Mouse (Mus musculus) heart, postnatal 0 days (tissue): ENCODE data around the gene Cd59b. TPM values are rescaled to one million over a fixed set of nuclear protein-coding genes. Genes with fewer than 3 reads are reported as not detected.

Source experiments
- ATAC-seq: fragments of 200-750 bp; cut with Nextera tagmentation; 2 replicates; pipeline ENCODE4 v1.8.0; 2017; ENCODE audit warnings: low read depth, moderate number of reproducible peaks, moderate library complexity; ENCODE audit not compliant: insufficient read depth
- DNase-seq: peaks from one replicate; pipeline ENCODE4 v3.0.0-alpha.2; 2016; ENCODE audit warnings: low spot score
- H3K27ac ChIP-seq: fragments of 300-500 bp; sonication (generic); 2 replicates; pipeline ENCODE4 v1.5.1; 2014; ENCODE audit warnings: low read depth, mild to moderate bottlenecking
- H3K27me3 ChIP-seq: fragments of 300-500 bp; sonication (generic); 2 replicates; pipeline ENCODE4 v1.6.1; 2014; ENCODE audit warnings: low read length, mixed read lengths; ENCODE audit not compliant: control insufficient read depth, insufficient read depth
- H3K36me3 ChIP-seq: fragments of 300-500 bp; sonication (generic); replicated peaks from 2 replicates; pipeline ENCODE4 v1.6.1; 2014; ENCODE audit warnings: low read length, mixed read lengths; ENCODE audit not compliant: control insufficient read depth, insufficient read depth
- H3K4me1 ChIP-seq: fragments of 300-500 bp; sonication (generic); 2 replicates; pipeline ENCODE4 v1.6.1; 2014; ENCODE audit warnings: antibody characterized with exemption; ENCODE audit not compliant: control insufficient read depth, insufficient read depth
- H3K4me2 ChIP-seq: fragments of 300-500 bp; sonication (generic); 2 replicates; pipeline ENCODE4 v1.6.1; 2014; ENCODE audit warnings: low read depth, mild to moderate bottlenecking, low read length, moderate library complexity
- H3K4me3 ChIP-seq: fragments of 300-500 bp; sonication (generic); 2 replicates; pipeline ENCODE4 v1.5.1; 2014; ENCODE audit warnings: low read depth, low read length
- H3K9ac ChIP-seq: fragments of 300-500 bp; sonication (generic); replicated peaks from 2 replicates; pipeline ENCODE4 v1.6.1; 2014; ENCODE audit warnings: low read depth, low read length, mixed read lengths
- H3K9me3 ChIP-seq: fragments of 300-500 bp; sonication (generic); replicated peaks from 2 replicates; pipeline ENCODE4 v1.6.1; 2016; ENCODE audit warnings: low read length; ENCODE audit not compliant: control insufficient read depth
- CTCF ChIP-seq: IDR thresholded peaks from 2 replicates; pipeline ENCODE4 v1.5.1; 2016; ENCODE audit warnings: antibody characterized with exemption, control low read depth, low read depth
- EP300 ChIP-seq: IDR thresholded peaks from 2 replicates; pipeline ENCODE4 v1.6.1; 2016; ENCODE audit warnings: antibody characterized with exemption, low read depth
- WGBS: fragments of 180-500 bp; shearing (Covaris S2); extraction: QIAGEN DNeasy Blood & Tissue Kit; methylation state at CpG from one replicate; pipeline ENCODE4 v1.1.7; 2014; 5-methylcytosine and 5-hydroxymethylcytosine counted together
- polyA plus RNA-seq: library from polyadenylated mRNA; unstranded; fragments of >200 nt; fragmentation: Nextera tagmentation; extraction: Ambion mirVana; gene quantifications from 2 replicates; pipeline ENCODE4 v1.2.1, GENCODE M21; 2015
- total RNA-seq: library from RNA; depleted of rRNA; stranded (reverse); fragments of >200 nt; gene quantifications from 2 replicates; pipeline ENCODE4 v1.2.3, GENCODE M21; 2014; ENCODE audit warnings: low replicate concordance

The Cd59b gene
- total and polyA plus RNA-seq, 2 experiments from 2014 or later: 1.1 to 2.8 TPM

GRCm38 (mm10) chr2:104029074-104029473, 40.6 kb upstream of the Cd59b start:
- Histone ChIP-seq H3K36me3 (peaks cover 8% of the 10 kb centered on the region), H3K27ac (no peak overlapping the region), H3K9ac (peak overlapping the region; percentile 99; the same call in 1 of the 2 replicates)

GRCm38 (mm10) chr2:104030381-104030780, 39.3 kb upstream of the Cd59b start:
- no peak for DNase-seq
- no peak for TF ChIP-seq EP300
- TF ChIP-seq CTCF: no peak

More at GRCm38 (mm10) chr2:104029074-104029473, 40.6 kb upstream of the Cd59b start:
- no peaks in the 10 kb centered on the region for H3K9me3 ChIP-seq
- H3K27me3 ChIP-seq: no peaks in the 10 kb centered on the region
- WGBS: 25% methylated on average over 2 of the region's 2 CpGs
- H3K4me1 ChIP-seq: peaks cover 15% of the 10 kb centered on the region
- peak overlapping the region; percentile 100 for H3K4me3 ChIP-seq
- TF ChIP-seq EP300: no peak
- TF ChIP-seq CTCF: no peak
- H3K4me2 ChIP-seq: peak overlapping the region; percentile 92
- DNase-seq (no peak), ATAC-seq (no peak)

GRCm38 (mm10) chr2:104032056-104032455, 37.6 kb upstream of the Cd59b start:
- WGBS: 86% methylated on average over 3 of the region's 3 CpGs
- H3K4me3 ChIP-seq: no peak overlapping the region
- no peak overlapping the region for H3K9ac ChIP-seq
- H3K4me1 ChIP-seq: peaks cover 15% of the 10 kb centered on the region
- H3K27me3 ChIP-seq: no peaks in the 10 kb centered on the region
- ATAC-seq: no peak
- DNase-seq: no peak
- H3K4me2 ChIP-seq: no peak overlapping the region
- H3K9me3 ChIP-seq: no peaks in the 10 kb centered on the region
- H3K36me3 ChIP-seq: peaks cover 27% of the 10 kb centered on the region
- H3K27ac ChIP-seq: no peak overlapping the region
- TF ChIP-seq CTCF (no peak), EP300 (no peak)

More at GRCm38 (mm10) chr2:104030381-104030780, 39.3 kb upstream of the Cd59b start:
- Histone ChIP-seq H3K4me3 (no peak overlapping the region), H3K4me1 (peaks cover 15% of the 10 kb centered on the region), H3K9ac (no peak overlapping the region), H3K36me3 (peaks cover 13% of the 10 kb centered on the region), H3K4me2 (no peak overlapping the region), H3K9me3 (no peaks in the 10 kb centered on the region), H3K27ac (no peak overlapping the region), H3K27me3 (no peaks in the 10 kb centered on the region)
- 66% methylated on average over 3 of the region's 3 CpGs for WGBS
- ATAC-seq: no peak

GRCm38 (mm10) chr2:104034832-104035472, 34.7 kb upstream of the Cd59b start:
- H3K4me3 ChIP-seq: no peak overlapping the region
- DNase-seq (peak; percentile 68), ATAC-seq (peak; percentile 51; the same call in 1 of the 2 replicates)
- H3K27ac ChIP-seq: no peak overlapping the region
- H3K36me3 ChIP-seq: peaks cover 45% of the 10 kb centered on the region
- WGBS: 27% methylated on average over 3 of the region's 3 CpGs
- H3K4me1 ChIP-seq: no peaks in the 10 kb centered on the region
- TF ChIP-seq EP300: no peak
- peak; percentile 97 for TF ChIP-seq CTCF
- no peaks in the 10 kb centered on the region for H3K27me3 ChIP-seq
- H3K9ac ChIP-seq: no peak overlapping the region
- no peak overlapping the region for H3K4me2 ChIP-seq
- H3K9me3 ChIP-seq: no peaks in the 10 kb centered on the region

GRCm38 (mm10) chr2:104035595-104035994, 34.1 kb upstream of the Cd59b start:
- no peak overlapping the region for H3K4me2 ChIP-seq
- H3K27me3 ChIP-seq: no peaks in the 10 kb centered on the region
- H3K9me3 ChIP-seq: no peaks in the 10 kb centered on the region
- DNase-seq: peak; percentile 25
- no peak for ATAC-seq
- no peak for TF ChIP-seq CTCF
- no peak for TF ChIP-seq EP300
- peaks cover 49% of the 10 kb centered on the region for H3K36me3 ChIP-seq
- H3K27ac ChIP-seq: no peak overlapping the region
- no peak overlapping the region for H3K4me3 ChIP-seq
- no peak overlapping the region for H3K9ac ChIP-seq
- 48% methylated on average over 6 of the region's 6 CpGs for WGBS
- no peaks in the 10 kb centered on the region for H3K4me1 ChIP-seq

GRCm38 (mm10) chr2:104036316-104036715, 33.3 kb upstream of the Cd59b start:
- 48% methylated on average over 3 of the region's 3 CpGs for WGBS
- ATAC-seq: no peak
- H3K4me2 ChIP-seq: no peak overlapping the region
- TF ChIP-seq EP300 (no peak), CTCF (no peak)
- no peaks in the 10 kb centered on the region for H3K9me3 ChIP-seq
- H3K36me3 ChIP-seq: peaks cover 54% of the 10 kb centered on the region
- H3K4me3 ChIP-seq: no peak overlapping the region
- no peak for DNase-seq
- no peaks in the 10 kb centered on the region for H3K27me3 ChIP-seq
- H3K9ac ChIP-seq: no peak overlapping the region
- no peaks in the 10 kb centered on the region for H3K4me1 ChIP-seq
- no peak overlapping the region for H3K27ac ChIP-seq
